Mouse (Mus musculus) heart, adult 9 months (tissue): ENCODE measurements around the gene Megf8.

Experiments
- DNase-seq, 2 experiments: peaks; one replicate each; pipeline ENCODE4 v3.0.0; 2022; ENCODE audit warnings: low spot score in 2 of 2

Gene Megf8

GRCm38 (mm10) chr7:25279076-25279860 lies 37.7 kb upstream of the Megf8 start:
- peak; percentile 88 to 92 for DNase-seq

DNA sequence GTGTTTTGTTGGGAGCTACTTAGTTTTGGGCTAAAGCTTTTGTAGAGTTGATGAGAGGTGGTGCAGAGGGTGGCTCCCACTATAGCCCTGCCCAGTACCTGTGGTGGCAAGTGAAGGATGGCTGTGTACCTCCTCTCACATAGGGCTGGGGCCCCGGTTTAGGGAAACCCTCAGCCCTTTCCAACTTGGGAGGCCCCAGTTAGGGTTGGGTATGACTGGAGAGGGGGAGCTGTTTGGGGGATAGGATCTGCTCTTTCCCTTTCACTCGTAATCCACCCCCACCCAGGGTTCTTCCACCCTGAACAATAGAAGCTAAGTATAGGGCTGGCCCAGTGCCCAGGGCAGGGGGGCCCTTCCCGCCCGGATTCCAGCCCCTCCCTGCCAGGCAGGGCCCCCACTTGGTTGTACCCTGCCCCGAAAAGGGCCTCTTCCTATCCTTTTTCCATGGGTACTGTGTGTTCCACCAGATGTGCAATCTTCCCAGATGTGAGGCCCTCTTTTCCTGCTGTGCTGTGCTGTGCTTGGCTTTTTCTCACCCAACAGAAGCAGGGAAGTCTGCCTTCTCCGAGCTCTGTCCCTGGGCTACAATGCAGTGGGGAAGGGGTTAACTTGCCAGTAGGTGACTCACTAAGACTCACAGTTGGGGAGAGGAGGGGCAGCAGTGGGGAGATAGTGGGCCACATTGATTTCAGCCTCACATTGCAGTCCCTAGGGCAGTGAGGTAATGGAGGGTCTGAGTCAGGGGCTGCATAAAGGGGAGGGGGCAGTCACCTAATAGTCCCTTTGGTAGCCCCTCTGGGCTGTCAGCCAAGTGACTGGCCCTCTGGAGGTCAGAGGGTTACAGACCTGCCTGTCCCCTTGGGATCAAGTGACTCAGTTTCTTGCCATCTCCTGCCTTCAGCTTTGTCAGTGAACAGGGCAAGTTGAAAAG lies 36.8 kb upstream of the Megf8 start:
- DNase-seq: peak; percentile 78 to 89

DNA sequence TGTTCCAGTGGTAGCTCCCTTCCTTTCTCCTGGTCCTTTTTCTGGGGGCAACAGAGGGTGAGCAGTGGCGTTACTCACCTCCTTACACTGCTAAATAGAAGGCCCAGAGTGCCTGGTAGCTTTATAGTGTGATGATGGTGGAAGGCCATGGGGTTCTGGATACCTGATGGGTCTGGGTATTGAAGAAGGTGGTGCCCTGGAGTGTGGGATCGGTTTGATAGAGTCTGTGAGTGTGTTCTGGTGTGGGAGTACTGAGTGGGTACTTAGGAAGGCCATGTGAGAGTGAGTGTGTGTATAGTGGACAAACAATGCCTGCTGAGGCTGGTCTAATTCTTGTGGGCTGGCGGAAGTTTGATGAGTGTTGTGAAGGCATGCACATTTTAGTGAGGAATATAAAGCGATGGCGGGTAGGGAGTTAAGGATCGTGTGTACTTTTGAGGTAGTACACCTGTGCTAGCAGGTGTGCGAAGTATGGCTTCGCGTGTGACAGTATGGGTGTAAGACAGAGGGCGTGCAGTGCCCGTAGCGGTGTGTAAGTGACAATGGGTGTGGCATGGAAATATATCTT lies 35.7 kb upstream of the Megf8 start:
- DNase-seq: peak in 1 of 2 experiments; percentile 35

DNA sequence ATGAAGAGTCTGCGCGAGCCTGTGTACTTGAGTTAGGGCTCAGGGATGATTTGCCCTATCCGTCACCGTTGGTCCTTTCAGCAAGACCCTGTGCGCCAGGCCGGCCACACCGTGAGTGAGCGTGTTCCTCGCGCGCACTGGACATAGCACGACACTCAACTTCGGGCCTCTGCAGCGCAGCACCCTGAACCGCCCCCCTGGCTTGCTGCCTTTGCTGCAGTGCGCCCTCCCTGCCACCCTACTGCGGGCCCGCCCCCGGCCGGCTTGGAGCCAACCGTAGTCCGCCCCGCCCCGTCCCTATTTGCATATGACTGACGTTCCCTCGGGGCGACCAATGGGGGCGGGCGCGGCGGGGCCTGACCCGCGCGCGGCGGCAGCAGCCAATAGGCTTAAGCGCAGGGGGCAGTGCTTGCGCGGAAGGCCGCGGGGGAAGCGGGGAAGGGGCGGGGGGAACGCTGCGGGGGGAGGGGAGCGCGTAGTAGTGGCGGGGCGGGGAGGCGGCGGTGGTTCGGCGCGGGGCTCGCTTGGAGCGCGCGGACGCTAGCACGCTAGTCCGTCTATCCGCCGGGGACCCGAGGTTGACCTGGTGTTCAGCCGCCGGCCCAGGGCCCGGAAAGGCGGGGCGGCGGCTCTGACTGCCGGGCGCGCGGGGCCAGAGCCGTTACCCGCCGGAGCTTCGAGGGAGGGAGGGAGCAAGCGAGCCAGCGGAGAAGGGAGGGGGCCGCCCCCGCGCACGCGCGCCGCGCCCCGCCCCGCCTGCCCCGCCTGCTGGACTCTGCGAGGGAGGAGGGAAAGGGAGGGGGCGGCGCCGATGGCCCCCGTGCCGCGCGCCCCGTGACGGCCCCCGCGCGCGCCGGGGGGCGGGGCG lies 35.0 kb upstream of the Megf8 start:
- DNase-seq: peak; percentile 96 to 98

- peak in 1 of 2 experiments; percentile 67 for DNase-seq
Measured at GRCm38 (mm10) chr7:25282731-25283211, 34.2 kb upstream of the Megf8 start.

GRCm38 (mm10) chr7:25283637-25284036 lies 33.3 kb upstream of the Megf8 start:
- no peak for DNase-seq

DNA sequence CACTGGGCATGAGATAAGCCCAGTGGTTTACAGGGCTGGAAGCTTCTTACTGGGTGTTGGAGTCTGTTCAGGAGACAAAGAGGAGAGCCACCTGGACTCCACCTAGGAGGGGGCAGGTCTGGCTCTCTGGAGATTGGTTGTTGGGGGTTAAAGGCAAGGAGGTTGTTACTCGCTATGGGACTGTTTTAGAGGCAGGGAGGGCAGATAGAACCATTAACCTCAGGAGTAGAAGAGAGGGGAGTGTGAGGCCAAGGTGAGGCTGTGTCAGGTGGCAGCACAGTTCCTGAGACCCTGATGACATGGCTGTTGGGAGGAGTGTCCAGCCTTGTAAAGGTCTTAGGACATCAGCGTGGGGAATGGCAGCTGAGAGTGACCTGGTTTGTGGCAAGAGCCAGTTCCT lies 32.8 kb upstream of the Megf8 start:
- DNase-seq: no peak

DNA sequence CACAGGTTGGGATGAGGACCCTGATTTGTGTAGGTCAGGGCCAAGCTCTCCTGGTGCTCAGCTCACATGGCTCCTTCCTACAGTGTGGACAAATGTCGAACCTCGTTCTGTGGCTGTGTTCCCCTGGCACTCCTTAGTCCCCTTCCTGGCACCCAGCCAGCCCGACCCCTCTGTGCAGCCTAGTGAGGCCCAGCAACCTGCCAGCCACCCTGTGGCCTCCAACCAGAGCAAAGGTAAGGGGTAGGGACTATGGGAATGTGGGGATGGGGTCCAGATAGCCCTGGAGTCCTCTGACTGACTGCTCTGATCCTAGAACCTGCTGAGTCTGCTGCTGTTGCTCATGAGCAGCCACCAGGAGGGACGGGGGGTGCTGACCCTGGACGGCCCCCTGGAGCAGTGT lies 32.2 kb upstream of the Megf8 start:
- DNase-seq: no peak

GRCm38 (mm10) chr7:25285511-25286238 lies 31.3 kb upstream of the Megf8 start:
- no peak for DNase-seq

DNA sequence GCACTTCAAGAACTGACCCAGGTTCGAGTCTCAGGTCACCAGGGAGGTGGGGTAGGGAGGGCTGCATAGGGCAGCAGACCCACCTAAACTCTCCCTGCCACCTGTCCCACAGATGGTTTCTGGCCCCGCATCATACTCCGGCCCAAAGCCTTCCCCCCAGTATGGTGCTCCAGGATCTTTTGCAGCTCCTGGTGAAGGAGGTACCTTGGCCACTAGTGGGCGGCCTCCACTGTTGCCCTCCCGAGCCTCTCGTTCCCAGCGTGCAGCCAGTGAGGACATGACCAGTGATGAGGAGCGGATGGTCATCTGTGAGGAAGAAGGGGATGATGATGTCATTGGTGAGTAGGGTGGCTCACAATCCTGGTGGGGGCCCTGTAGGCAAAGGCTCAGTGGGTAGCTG lies 30.0 kb upstream of the Megf8 start:
- DNase-seq: no peak

GRCm38 (mm10) chr7:25288011-25288410 lies 29.0 kb upstream of the Megf8 start:
- DNase-seq: no peak

GRCm38 (mm10) chr7:25288721-25289120 lies 28.2 kb upstream of the Megf8 start:
- no peak for DNase-seq

- DNase-seq: no peak
Measured at GRCm38 (mm10) chr7:25289925-25290324, 27.0 kb upstream of the Megf8 start.

DNA sequence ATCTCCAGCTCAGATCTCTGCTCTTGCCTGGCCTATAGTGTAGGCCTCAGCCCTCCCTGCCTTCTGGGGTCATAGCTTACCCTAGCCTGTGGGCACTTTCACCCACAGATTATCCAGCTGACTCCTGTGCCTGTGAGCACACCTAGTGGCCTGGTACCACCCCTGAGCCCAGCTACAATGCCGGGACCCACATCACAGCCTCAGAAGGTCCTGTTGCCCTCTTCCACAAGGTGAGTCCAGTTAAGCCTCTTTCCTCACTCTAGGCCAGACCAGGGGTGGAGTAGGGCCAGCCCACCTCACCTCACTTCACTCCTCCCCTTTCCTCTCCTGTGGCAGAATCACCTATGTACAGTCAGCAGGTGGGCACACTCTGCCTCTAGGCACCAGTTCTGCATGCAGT lies 26.5 kb upstream of the Megf8 start:
- DNase-seq: no peak

DNA sequence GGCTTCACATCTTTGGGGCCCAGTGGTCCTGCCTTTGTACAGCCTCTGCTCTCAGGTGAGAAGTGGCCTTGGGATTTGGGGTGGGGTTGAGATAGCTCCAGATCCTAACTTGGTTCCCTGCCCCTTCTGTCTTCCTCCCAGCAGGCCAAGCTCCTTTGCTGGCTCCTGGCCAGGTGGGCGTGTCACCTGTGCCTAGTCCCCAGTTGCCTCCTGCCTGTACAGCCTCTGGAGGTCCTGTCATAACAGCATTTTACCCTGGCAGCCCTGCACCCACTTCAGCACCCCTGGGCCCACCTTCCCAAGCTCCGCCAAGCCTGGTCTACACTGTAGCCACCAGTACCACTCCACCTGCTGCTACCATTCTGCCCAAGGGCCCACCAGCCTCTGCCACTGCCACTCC lies 26.1 kb upstream of the Megf8 start:
- DNase-seq: no peak

GRCm38 (mm10) chr7:25292107-25292506 lies 24.9 kb upstream of the Megf8 start:
- no peak for DNase-seq

DNA sequence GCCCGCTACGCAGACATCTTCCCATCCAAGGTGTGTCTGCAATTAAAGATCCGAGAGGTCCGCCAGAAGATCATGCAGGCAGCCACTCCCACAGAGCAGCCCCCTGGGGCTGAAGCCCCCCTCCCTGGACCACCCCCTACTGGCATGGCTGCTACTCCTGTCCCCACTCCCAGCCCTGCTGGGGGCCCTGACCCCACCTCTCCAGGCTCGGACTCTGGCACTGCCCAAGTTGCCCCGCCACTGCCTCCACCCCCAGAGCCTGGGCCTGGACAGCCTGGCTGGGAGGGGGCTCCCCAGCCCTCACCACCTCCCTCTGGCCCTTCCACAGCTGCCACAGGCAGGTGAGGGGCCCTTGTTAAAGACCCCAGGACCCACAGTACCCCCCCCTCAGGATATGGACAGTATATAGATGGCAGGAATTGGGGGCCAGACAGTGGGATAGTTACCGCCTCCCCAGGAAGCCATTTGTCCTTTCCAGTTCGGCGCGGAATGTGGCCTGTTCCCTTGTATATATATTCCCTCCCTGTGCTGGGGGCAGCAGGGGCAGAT lies 23.7 kb upstream of the Megf8 start:
- no peak for DNase-seq

GRCm38 (mm10) chr7:25294495-25294894 lies 22.5 kb upstream of the Megf8 start:
- no peak for DNase-seq

DNA sequence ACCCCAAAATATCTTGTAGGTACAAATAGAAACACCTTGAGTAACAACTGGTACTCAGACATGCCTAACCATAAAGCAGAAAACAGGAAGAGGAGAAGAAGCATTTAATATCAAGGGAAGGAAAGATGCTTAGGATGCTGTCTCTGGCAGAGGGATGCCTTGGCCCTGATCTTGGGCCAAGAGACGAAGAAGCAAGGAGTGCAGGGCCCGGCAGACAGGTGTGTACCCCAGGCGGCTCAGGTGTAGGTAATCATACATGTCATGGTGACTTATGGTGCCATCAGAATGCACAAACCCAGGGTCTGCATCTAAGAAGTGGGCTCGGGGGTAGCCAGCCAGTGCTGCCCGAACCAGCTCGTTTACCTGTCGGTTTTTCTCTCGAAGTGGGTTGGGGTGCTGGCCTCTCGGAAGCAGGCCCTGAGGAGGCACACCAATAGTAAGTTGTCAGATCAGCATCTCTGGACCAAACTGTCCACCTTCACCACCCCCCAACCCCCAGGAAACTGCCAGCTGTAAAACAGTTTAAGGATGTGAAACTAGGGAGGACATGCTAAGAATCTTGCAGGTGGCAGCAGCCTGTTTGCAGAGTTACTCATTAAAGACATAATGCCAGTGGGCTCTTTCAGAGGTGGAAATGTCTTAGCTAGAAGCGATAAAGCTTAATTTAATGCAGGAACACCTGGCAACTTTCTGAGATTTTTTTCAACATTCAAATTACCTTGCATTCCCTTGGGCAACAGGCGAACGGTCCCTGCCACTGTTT lies 21.8 kb upstream of the Megf8 start:
- DNase-seq: no peak
